Mouse (Mus musculus) liver, embryonic 14.5 days (tissue): ENCODE data around the gene Rfk. TPM values are rescaled to one million over a fixed set of nuclear protein-coding genes. Genes with fewer than 3 reads are reported as not detected.

ENCODE experiments used
- ATAC-seq: fragments of 200-750 bp; cut with Nextera tagmentation; 2 replicates; pipeline ENCODE4 v1.8.0; 2017; ENCODE audit warnings: moderate number of reproducible peaks, mild to moderate bottlenecking, moderate library complexity; ENCODE audit not compliant: insufficient read depth
- DNase-seq, 3 experiments: peaks; one replicate each; pipeline ENCODE4 v3.0.0-alpha.2; 2012 to 2013; ENCODE audit warnings: low read depth in 3 of 3, low spot score in 3 of 3
- H3K27ac ChIP-seq: fragments of 300-500 bp; sonication (generic); 2 replicates; pipeline ENCODE4 v1.5.1; 2014; ENCODE audit warnings: moderate library complexity, mild to moderate bottlenecking, control low read depth, inconsistent platforms
- H3K27me3 ChIP-seq: fragments of 300-500 bp; sonication (generic); 2 replicates; pipeline ENCODE4 v1.6.1; 2014; ENCODE audit warnings: mild to moderate bottlenecking, low read length, moderate library complexity; ENCODE audit not compliant: control insufficient read depth, insufficient read depth
- H3K36me3 ChIP-seq: fragments of 300-500 bp; sonication (generic); replicated peaks from 2 replicates; pipeline ENCODE4 v1.6.1; 2014; ENCODE audit warnings: low read depth; ENCODE audit not compliant: control insufficient read depth, insufficient read depth
- H3K4me1 ChIP-seq, 2 experiments: fragments of 200-500 bp in 1 of 2; fragments of 300-500 bp in 1 of 2; sonication (generic) in 1 of 2; replicated peaks; 2 replicates each; pipeline ENCODE4 v1.6.1; 2012 to 2014; ENCODE audit warnings: antibody characterized with exemption in 1 of 2, inconsistent platforms in 1 of 2, low read length in 1 of 2; ENCODE audit not compliant: control insufficient read depth in 2 of 2, insufficient read depth in 2 of 2
- H3K4me2 ChIP-seq: fragments of 300-500 bp; sonication (generic); 2 replicates; pipeline ENCODE4 v1.6.1; 2014; ENCODE audit warnings: low read depth, mild to moderate bottlenecking, control low read depth, moderate library complexity
- H3K4me3 ChIP-seq, 2 experiments: fragments of 200-500 bp in 1 of 2; fragments of 300-500 bp in 1 of 2; sonication (generic) in 1 of 2; 2 replicates each; pipeline ENCODE4 v1.5.1; 2012 to 2014; ENCODE audit warnings: low read depth in 2 of 2, low read length in 2 of 2, mild to moderate bottlenecking in 2 of 2, control low read depth in 1 of 2, inconsistent platforms in 1 of 2, moderate library complexity in 1 of 2; ENCODE audit not compliant: insufficient read depth in 1 of 2
- H3K9ac ChIP-seq: fragments of 300-500 bp; sonication (generic); replicated peaks from 2 replicates; pipeline ENCODE4 v1.6.1; 2014; ENCODE audit warnings: mild to moderate bottlenecking, control low read depth, moderate library complexity
- H3K9me3 ChIP-seq: fragments of 300-500 bp; sonication (generic); 2 replicates; pipeline ENCODE4 v1.6.1; 2016; ENCODE audit warnings: low read length, mixed read lengths; ENCODE audit not compliant: control insufficient read depth
- CTCF ChIP-seq: IDR thresholded peaks from 2 replicates; pipeline ENCODE4 v1.5.1; 2016; ENCODE audit warnings: antibody characterized with exemption, low read depth, control low read depth
- EP300 ChIP-seq: IDR thresholded peaks from 2 replicates; pipeline ENCODE4 v1.6.1; 2016; ENCODE audit warnings: antibody characterized with exemption, low read depth
- WGBS: fragments of 180-500 bp; shearing (Covaris S2); extraction: QIAGEN DNeasy Blood & Tissue Kit; methylation state at CpG from one replicate; pipeline ENCODE4 v1.1.7; 2014; ENCODE audit not compliant: insufficient replicate concordance; 5-methylcytosine and 5-hydroxymethylcytosine counted together
- polyA plus RNA-seq, 2 experiments: library from polyadenylated mRNA; depleted of rRNA in 1 of 2; stranded (reverse) in 1 of 2; unstranded in 1 of 2; fragments of >200 nt; fragmentation: Nextera tagmentation in 1 of 2; extraction: Ambion mirVana in 1 of 2; gene quantifications; 2 replicates each; pipeline versions ENCODE4 v1.2.1 to v1.2.3; 2012 to 2014

The Rfk gene
- polyA plus RNA-seq, 2 experiments, result 26.2 to 47.4 TPM

- ATAC-seq (no peak), DNase-seq (no peak)
- Histone ChIP-seq H3K9ac (no peak overlapping the region), H3K4me2 (no peak overlapping the region), H3K9me3 (no peaks in the 10 kb centered on the region), H3K27me3 (no peaks in the 10 kb centered on the region), H3K4me1 (peaks cover 0 to 5% of the 10 kb centered on the region in 2 experiments; a peak in 2 of 4 replicates), H3K27ac (no peak overlapping the region), H3K36me3 (peaks cover 10% of the 10 kb centered on the region), H3K4me3 (no peak overlapping the region)
- no peak for TF ChIP-seq EP300
- 70% methylated on average over 4 of the region's 4 CpGs for WGBS
Observed at GRCm38 (mm10) chr19:17403175-17403574, 9.3 kb downstream of the Rfk start.

DNA sequence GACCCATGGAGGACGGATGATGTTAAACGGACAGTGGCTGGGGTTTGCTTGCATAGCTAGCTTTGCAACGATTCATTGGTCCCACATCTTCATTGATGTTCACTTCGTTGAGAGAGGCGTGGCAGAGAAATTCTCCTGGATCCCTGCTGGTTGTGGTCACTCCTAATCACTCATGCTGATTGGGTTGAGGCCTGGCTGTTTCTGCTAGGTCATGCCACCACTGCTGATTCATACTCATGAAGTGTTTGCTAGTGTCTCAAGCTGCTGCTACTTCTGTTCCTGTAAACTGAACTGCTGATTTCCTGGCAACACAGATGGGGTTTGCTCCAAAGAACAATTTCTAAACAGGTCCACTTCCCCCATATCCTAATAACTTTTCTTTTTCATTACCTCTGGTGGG lies 13.0 kb downstream of the Rfk start:
- no peaks in the 10 kb centered on the region for H3K36me3 ChIP-seq
- ATAC-seq (peak; percentile 82), DNase-seq (peak in 1 of 3 experiments; percentile 23)
- peak overlapping the region; percentile 41 for H3K27ac ChIP-seq
- peaks cover 10 to 20% of the 10 kb centered on the region in 2 experiments for H3K4me1 ChIP-seq
- no peak overlapping the region for H3K9ac ChIP-seq
- 65% methylated on average over 5 of the region's 5 CpGs for WGBS
- H3K4me3 ChIP-seq, result no peak overlapping the region
- H3K27me3 ChIP-seq, result no peaks in the 10 kb centered on the region
- H3K4me2 ChIP-seq, result no peak overlapping the region
- no peak for TF ChIP-seq EP300
- no peak for TF ChIP-seq CTCF
- no peaks in the 10 kb centered on the region for H3K9me3 ChIP-seq

- no peak for TF ChIP-seq EP300
- TF ChIP-seq CTCF, result no peak
- no peak overlapping the region for H3K27ac ChIP-seq
- peaks cover 10 to 21% of the 10 kb centered on the region in 2 experiments for H3K4me1 ChIP-seq
- DNase-seq, result no peak
- no peaks in the 10 kb centered on the region for H3K9me3 ChIP-seq
- ATAC-seq, result no peak
- H3K4me3 ChIP-seq, result no peak overlapping the region
- H3K9ac ChIP-seq, result no peak overlapping the region
- no peak overlapping the region for H3K4me2 ChIP-seq
- no peaks in the 10 kb centered on the region for H3K27me3 ChIP-seq
- H3K36me3 ChIP-seq, result no peaks in the 10 kb centered on the region
Observed at GRCm38 (mm10) chr19:17408591-17408990, 14.7 kb downstream of the Rfk start.

DNA sequence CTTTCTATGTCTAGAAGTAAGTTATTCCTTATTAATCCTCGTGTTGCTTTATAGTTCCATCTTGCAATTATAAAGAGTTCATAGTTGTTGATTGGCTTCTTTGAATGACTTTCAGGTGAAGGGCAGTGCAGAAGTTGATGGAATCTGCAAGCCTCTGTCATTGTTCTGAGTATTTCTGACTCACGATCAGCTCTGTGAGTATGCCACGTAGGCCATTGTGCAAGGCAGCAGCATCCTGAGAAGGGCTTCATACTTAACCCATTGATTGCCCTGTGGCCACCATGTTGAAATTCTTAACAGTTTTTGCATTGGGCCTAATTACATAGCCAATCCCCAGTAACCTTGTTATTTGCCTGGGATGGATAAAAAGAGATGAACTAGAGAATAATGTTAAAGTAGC lies 15.5 kb downstream of the Rfk start:
- Histone ChIP-seq H3K4me3 (no peak overlapping the region), H3K9ac (no peak overlapping the region), H3K4me2 (no peak overlapping the region), H3K9me3 (no peaks in the 10 kb centered on the region), H3K27me3 (no peaks in the 10 kb centered on the region), H3K4me1 (peaks cover 10 to 21% of the 10 kb centered on the region in 2 experiments), H3K36me3 (no peaks in the 10 kb centered on the region), H3K27ac (no peak overlapping the region)
- WGBS, result 40% methylated on average over 3 of the region's 3 CpGs
- ATAC-seq (no peak), DNase-seq (no peak)
- TF ChIP-seq CTCF (no peak), EP300 (no peak)

GRCm38 (mm10) chr19:17410465-17411065 lies 16.7 kb downstream of the Rfk start:
- Histone ChIP-seq H3K4me2 (0 out of 2 replicates have a peak overlapping the region, but pooled peaks have one; percentile 11), H3K27me3 (no peaks in the 10 kb centered on the region), H3K36me3 (no peaks in the 10 kb centered on the region), H3K27ac (peak overlapping the region; percentile 39), H3K4me1 (peaks cover 10 to 21% of the 10 kb centered on the region in 2 experiments), H3K9ac (no peak overlapping the region), H3K4me3 (no peak overlapping the region), H3K9me3 (no peaks in the 10 kb centered on the region)
- ATAC-seq (peak; percentile 56; the same call in 1 of the 2 replicates), DNase-seq (peak in 2 of 3 experiments; percentile 10 to 35)
- WGBS, result 24% methylated on average over 5 of the region's 5 CpGs
- TF ChIP-seq CTCF (no peak), EP300 (no peak)
